Mouse (Mus musculus): ENCODE measurements around the gene Tmem26.
A peak's percentile ranks its signal among the peaks of the same experiment; 100 is the strongest.

Tmem26 gene

DNA sequence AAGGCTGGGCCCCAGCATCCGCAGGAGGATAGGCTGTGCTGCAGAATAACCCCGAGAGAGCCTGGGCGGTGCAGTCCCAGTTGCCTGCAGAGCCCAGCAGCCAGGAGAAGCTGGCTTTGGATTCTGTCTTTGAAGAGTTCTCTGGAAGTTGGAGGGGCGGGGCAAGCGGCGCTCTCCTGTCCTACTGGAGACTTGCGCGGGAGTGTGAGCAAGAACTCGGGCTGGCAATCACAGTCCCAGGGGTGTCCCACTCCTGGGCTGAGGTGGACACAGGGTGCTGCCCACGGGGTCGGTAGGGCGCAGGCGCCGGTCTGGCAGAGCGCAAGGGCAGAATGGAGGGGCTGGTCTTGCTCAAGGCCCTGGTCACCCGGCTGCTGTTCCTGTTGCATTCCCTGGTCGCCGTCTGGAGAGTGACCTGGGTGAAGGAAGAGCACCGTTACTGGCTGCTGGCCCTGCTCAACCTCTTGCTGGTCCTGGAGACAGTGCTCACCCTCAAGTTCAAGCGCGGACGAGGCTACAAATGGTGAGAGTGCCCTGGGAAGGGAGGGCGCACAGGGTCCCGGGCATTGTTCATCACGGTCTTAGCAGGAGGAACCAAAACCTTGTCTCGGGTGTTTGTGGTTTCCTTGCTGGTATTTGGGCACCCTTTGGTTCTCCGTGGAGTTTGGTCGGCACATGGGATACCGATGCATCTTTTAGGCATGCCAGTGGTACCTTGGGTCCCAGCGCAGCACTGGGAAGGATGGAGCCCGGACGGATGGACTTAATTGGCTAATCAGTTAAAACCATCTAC is at the start of gene Tmem26:
Gene Tmem26 (plus strand): TSS at position 79 of the 793 bp plus-strand sequence.
- DNase-seq (ENCODE audit: low read depth, low spot score), result peak; percentile 54
- H3K27me3 ChIP-seq (ENCODE audit: control insufficient read depth, insufficient read depth, low read length, poor library complexity, severe bottlenecking), result no peaks in the 10 kb centered on the region
- no peaks in the 10 kb centered on the region for H3K36me3 ChIP-seq (ENCODE audit: control insufficient read depth, insufficient read depth, low read length, poor library complexity, severe bottlenecking)

DNA sequence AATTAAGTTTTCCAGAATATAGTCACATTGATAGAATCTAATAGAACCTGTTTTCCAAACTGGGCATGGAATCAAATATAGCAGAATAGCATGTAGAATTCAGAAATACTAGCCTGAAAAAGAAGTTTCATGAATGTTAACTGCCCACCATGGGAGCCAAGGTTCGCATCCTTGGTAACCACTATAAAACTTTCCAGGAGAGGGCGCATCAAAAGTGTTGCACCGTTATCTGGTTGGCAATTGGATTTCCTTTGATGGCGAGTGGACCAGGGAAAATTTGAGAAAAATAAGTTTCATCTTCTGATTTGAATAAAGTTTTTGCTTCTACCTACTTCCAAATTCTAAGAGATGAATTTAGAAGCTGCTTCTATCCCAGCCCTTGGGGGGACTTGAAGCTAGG is 44.8 kb upstream of the Tmem26 start:
- DNase-seq (ENCODE audit: low read depth, low spot score), result peak; percentile 31
- Histone ChIP-seq H3K27me3 (ENCODE audit: control insufficient read depth, insufficient read depth, low read length, poor library complexity, severe bottlenecking) (no peaks in the 10 kb centered on the region), H3K36me3 (ENCODE audit: control insufficient read depth, insufficient read depth, low read length, poor library complexity, severe bottlenecking) (no peaks in the 10 kb centered on the region)

DNA sequence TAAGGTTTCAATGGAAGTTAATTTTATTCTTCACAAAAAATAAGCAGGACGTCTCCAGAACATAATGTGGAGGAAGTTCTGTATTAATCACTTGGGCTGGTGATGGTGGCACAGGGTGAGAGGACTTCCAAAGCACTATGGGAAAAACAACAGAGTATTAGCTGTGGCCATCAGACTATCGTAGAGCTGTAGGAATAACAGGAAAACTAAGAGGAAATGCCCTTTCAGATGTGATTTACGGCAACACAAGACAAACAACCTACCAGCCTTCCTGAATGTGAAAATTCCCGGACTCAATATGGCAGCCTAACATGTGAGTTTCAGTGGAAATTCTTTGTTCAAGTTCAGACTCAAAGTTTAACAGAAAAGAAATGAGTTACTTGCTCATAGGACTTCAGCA is 42.2 kb upstream of the Tmem26 start:
- H3K36me3 ChIP-seq (ENCODE audit: control insufficient read depth, insufficient read depth, low read length, poor library complexity, severe bottlenecking), result no peaks in the 10 kb centered on the region
- H3K27me3 ChIP-seq (ENCODE audit: control insufficient read depth, insufficient read depth, low read length, poor library complexity, severe bottlenecking), result no peaks in the 10 kb centered on the region
- no peak for DNase-seq (ENCODE audit: low read depth, low spot score)

DNA sequence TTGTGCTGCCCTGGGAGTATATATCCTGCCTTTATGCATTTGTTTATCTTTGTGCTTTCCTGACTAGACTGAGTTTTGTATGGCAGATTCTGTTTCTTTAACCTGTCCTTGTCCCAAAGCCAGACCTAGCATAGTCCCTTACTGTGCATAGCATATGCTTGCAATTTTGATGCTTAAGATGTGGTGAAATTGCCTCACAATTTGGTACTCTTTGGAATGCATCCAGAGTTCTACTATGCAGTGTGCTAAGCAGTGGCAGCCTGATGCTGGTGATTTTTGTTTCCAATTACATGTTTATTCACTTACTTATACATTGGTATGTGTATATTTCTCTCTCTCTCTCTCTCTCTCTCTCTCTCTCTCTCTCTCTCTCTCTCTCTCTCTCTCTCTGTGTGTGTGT is 37.9 kb upstream of the Tmem26 start:
- DNase-seq (ENCODE audit: low read depth, low spot score), result no peak
- Histone ChIP-seq H3K36me3 (ENCODE audit: control insufficient read depth, insufficient read depth, low read length, poor library complexity, severe bottlenecking) (no peaks in the 10 kb centered on the region), H3K27me3 (ENCODE audit: control insufficient read depth, insufficient read depth, low read length, poor library complexity, severe bottlenecking) (no peaks in the 10 kb centered on the region)

DNA sequence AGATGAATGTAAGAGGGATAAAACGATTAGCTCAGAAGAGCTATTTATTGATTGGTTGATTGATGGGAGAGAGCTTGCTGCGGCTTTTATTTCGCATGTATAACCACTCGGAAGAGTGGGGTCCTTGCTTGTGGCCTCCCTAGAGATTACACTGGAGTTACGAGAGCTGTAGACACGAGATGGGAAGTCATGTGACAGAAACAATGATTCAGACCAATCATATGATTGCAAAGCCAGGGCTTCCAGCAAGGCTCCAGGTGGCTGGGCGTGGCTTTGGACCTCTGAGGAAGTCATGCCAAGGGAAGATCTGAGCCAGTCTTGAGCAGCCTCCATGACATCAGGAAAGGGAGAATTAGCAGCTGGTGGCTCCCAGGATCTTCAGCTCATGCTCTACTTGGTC is 32.3 kb upstream of the Tmem26 start:
- Histone ChIP-seq H3K36me3 (ENCODE audit: control insufficient read depth, insufficient read depth, low read length, poor library complexity, severe bottlenecking) (no peaks in the 10 kb centered on the region), H3K27me3 (ENCODE audit: control insufficient read depth, insufficient read depth, low read length, poor library complexity, severe bottlenecking) (no peaks in the 10 kb centered on the region)
- no peak for DNase-seq (ENCODE audit: low read depth, low spot score)

DNA sequence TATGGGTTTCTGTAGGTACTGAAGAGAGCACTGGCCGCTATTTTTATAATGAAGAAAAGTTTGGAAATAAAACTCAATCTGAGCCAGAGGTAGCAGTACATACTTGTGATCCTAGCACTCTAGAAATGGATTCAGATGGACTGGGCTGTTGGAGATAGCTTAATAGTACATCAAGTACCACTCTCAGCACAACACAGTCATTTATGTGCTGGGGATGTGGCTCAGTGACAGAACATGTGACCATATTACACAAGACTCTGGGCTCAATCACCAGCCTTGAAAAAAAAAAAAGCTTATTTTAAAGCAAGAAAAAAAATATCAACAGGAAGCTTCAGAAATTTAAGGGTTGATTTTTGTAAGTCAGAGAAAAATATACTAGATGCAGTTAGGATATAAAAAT is 31.0 kb upstream of the Tmem26 start:
- no peak for DNase-seq (ENCODE audit: low read depth, low spot score)
- Histone ChIP-seq H3K27me3 (ENCODE audit: control insufficient read depth, insufficient read depth, low read length, poor library complexity, severe bottlenecking) (no peaks in the 10 kb centered on the region), H3K36me3 (ENCODE audit: control insufficient read depth, insufficient read depth, low read length, poor library complexity, severe bottlenecking) (no peaks in the 10 kb centered on the region)

DNA sequence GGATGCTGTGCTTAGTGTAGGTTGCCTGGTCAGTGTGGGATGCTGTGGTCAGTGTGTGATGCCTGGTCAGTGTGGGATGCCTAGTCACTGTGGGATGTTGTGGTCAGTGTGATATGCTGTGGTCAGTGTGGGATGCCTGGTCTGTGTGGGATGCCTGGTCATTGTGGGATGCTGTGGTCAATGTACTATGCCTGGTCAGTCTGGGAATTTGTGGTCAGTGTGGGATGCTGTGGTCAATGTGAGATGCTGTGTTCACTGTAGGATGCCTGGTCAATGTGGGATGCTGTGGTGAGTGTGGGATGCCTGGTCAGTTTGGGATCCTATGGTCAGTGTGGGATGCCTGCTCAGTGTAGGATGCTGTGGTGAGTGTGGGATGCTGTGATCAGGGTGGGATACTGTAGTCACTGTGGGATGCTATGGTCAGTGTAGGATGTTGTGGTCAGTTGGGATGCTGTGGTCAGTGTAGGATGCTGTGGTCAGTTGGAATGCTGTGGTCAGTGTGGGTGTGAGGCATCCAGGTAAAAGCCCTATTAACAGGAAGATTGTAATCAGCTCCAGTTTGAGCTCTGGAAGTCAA is 27.6 kb upstream of the Tmem26 start:
- Histone ChIP-seq H3K36me3 (ENCODE audit: control insufficient read depth, insufficient read depth, low read length, poor library complexity, severe bottlenecking) (no peaks in the 10 kb centered on the region), H3K27me3 (ENCODE audit: control insufficient read depth, insufficient read depth, low read length, poor library complexity, severe bottlenecking) (no peaks in the 10 kb centered on the region)
- DNase-seq (ENCODE audit: low read depth, low spot score), result no peak

DNA sequence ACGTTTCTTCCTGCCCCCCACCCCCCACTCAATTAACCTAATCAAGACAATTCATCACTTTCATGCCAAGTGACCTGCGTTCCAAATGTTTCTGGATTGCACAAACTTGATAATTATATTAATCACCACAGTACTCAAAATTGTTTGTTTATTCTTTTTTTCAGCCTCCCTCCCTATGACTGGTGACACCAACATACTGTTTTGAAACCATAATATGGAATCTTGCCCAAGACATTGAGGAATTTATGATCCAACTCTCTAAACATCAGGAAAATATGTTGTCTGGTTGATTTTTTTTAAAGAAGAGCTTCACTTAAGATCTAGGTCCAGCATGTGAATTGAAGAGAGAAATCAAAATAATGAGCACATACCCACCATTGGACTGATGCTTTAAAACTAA is 19.2 kb upstream of the Tmem26 start:
- no peak for DNase-seq (ENCODE audit: low read depth, low spot score)
- H3K27me3 ChIP-seq (ENCODE audit: control insufficient read depth, insufficient read depth, low read length, poor library complexity, severe bottlenecking), result no peaks in the 10 kb centered on the region
- H3K36me3 ChIP-seq (ENCODE audit: control insufficient read depth, insufficient read depth, low read length, poor library complexity, severe bottlenecking), result no peaks in the 10 kb centered on the region

DNA sequence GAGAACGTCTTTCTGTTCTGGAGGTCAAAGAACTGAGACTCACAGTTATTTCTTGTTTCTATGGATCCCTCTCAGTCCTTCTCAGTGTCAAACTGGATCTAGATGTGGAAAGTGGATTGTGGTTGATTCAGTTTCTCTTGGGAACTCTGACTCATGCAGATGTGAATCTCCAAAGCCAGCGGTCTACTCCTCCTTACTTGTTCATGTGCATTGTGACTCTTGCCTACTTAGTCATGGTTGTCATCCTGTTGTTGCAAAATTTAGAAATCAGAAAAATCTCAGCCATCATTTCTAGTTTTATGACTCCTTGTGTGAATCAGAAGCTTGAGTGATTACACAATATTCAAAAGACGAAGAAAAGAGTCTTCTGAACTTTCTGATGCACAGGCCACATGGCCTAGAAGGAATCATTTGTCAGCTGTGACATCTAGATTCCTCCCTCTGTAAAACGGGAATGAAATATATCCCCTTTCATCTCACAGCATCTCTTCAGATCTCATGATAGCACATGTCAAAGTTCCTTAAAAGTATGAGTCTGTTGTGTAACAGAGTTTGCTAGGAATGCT is 17.9 kb upstream of the Tmem26 start:
- Histone ChIP-seq H3K27me3 (ENCODE audit: control insufficient read depth, insufficient read depth, low read length, poor library complexity, severe bottlenecking) (no peaks in the 10 kb centered on the region), H3K36me3 (ENCODE audit: control insufficient read depth, insufficient read depth, low read length, poor library complexity, severe bottlenecking) (no peaks in the 10 kb centered on the region)
- DNase-seq (ENCODE audit: low read depth, low spot score), result no peak

DNA sequence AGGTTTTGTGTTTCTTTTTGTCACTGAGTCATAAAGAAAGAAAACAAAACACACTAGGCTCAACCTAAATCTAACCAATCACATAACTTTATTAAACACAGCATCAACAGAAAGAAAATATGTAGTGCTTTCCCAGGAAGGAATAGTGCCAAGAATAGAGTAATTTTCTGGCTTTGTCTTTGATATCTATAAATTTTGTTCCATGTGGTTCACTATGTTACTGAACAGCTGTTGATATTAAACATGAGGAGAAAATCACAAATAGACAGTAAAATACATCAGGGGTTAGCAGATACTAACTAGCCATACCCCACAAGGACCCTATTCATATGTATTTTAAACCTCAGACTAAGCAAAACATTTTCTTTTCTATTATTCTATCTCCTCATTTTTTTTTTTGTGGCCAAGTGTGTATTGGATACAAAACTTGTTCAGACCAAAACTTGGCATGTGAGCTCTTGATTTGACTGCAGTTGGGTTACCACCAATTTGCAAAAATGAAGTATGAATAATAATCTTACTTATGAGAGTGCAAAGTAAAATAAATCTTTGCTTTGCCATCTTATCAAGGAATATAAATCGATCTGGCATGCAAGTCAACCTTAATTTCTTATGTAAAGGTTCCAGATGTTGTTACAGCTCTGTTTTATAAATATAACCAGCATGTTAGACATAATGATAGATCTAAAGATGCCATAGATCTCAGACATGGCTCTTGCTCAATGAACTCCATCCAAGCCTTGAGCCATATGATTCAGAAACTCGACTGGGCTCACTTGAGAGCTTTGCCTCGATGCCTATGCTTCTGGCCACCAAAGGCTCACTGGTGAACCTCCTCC is 16.2 kb upstream of the Tmem26 start:
- Histone ChIP-seq H3K36me3 (ENCODE audit: control insufficient read depth, insufficient read depth, low read length, poor library complexity, severe bottlenecking) (no peaks in the 10 kb centered on the region), H3K27me3 (ENCODE audit: control insufficient read depth, insufficient read depth, low read length, poor library complexity, severe bottlenecking) (no peaks in the 10 kb centered on the region)
- no peak for DNase-seq (ENCODE audit: low read depth, low spot score)

DNA sequence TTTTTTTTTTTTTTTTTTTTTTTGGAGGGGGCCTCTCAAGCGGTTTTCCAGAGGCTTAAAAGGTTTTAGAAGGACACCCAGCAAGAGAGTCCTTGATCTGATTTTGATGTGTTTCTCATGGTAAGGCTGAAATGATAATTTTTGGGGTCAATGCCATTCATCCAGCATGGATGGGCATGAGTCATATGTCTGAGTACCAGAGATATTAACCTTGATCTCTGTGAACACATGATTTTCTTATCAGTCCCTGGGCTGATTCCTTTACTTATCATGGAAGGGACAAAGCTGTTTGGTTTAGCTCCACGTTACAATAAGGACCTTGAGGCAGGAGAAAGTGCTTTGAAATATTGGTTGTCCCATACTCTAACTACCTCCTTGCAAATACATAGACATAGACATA is 10.5 kb upstream of the Tmem26 start:
- H3K27me3 ChIP-seq (ENCODE audit: control insufficient read depth, insufficient read depth, low read length, poor library complexity, severe bottlenecking), result no peaks in the 10 kb centered on the region
- H3K36me3 ChIP-seq (ENCODE audit: control insufficient read depth, insufficient read depth, low read length, poor library complexity, severe bottlenecking), result no peaks in the 10 kb centered on the region
- DNase-seq (ENCODE audit: low read depth, low spot score), result no peak

DNA sequence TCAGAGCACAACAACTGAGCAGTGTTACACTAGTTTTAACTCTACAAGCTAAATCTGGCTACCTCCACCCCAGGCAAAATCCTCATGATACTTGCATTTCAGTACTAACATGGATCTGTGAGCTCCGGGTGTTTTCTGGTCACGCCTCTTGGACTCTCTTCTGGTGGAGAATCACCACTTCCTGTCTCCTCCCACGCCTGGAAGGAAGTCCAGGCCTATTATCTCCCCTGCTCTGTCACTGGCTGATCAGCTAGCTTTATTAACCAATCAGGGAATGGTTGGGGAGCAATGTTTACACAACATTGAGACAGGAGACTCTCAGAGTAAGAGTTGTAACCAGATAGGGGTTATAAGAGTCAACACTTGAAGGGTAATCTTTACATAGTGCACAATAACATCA is 9.1 kb upstream of the Tmem26 start:
- no peaks in the 10 kb centered on the region for H3K27me3 ChIP-seq (ENCODE audit: control insufficient read depth, insufficient read depth, low read length, poor library complexity, severe bottlenecking)
- no peaks in the 10 kb centered on the region for H3K36me3 ChIP-seq (ENCODE audit: control insufficient read depth, insufficient read depth, low read length, poor library complexity, severe bottlenecking)
- no peak for DNase-seq (ENCODE audit: low read depth, low spot score)

DNA sequence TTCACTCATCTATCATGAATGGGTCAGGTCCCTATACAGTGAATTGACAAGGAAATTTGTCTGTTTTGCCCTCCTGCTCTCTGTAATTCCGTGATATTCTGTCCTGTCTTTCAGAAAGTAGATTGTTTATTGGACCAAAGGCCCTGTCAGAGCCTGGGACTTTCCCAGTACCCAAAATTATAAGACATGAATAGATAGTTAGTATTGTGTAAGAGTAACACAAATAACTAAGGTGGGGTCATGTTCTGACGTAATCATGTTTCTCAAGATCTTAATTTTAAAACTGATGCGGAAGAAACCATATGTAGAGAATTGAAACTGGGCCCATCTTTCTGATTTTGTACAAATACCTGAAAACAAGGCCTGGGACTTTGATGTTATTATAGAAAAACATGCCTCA is 8.1 kb upstream of the Tmem26 start:
- no peak for DNase-seq (ENCODE audit: low read depth, low spot score)
- H3K27me3 ChIP-seq (ENCODE audit: control insufficient read depth, insufficient read depth, low read length, poor library complexity, severe bottlenecking), result no peaks in the 10 kb centered on the region
- no peaks in the 10 kb centered on the region for H3K36me3 ChIP-seq (ENCODE audit: control insufficient read depth, insufficient read depth, low read length, poor library complexity, severe bottlenecking)

DNA sequence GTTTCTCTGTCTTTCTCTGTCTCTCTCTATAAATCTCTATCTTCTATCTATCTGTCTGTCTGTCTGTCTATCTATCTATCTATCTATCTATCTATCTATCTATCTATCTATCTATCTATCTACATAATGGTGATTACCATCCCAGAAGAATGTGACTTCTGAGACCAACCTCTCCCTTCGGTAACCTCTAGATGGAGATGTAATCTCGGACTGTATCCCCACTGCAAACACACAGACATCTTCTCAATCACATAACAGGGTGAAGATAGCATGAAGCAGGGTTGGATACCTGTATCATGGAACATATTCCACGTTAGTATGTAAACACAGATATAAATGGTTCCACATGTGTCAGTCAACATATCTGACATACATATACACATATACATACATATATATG is 5.1 kb upstream of the Tmem26 start:
- Histone ChIP-seq H3K27me3 (ENCODE audit: control insufficient read depth, insufficient read depth, low read length, poor library complexity, severe bottlenecking) (no peaks in the 10 kb centered on the region), H3K36me3 (ENCODE audit: control insufficient read depth, insufficient read depth, low read length, poor library complexity, severe bottlenecking) (no peaks in the 10 kb centered on the region)
- no peak for DNase-seq (ENCODE audit: low read depth, low spot score)

DNA sequence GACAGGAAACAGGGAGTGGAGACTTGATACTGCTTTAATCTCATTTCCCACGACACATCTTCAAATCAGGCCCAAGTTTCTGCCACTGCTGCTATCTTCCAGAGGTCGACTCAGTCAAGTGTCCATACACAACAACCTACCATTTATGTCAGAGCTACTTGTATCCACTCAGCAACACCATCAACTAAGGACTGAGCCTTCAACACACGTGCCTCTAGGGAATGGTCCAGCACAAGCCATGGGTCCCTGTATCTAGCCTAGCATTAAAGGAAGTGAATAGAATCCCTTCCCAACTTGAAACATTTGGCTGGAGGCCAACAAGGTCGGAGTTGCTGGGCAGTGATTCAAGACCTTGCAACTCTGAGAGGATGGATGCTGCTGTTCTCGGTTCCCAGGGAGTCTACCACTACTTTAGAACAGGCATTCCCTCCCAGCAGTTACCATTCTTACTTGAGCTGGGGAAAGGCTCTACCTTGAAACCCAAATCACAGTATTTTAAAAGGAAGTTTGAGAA is 2.5 kb upstream of the Tmem26 start:
- H3K27me3 ChIP-seq (ENCODE audit: control insufficient read depth, insufficient read depth, low read length, poor library complexity, severe bottlenecking), result no peaks in the 10 kb centered on the region
- no peak for DNase-seq (ENCODE audit: low read depth, low spot score)

More for the DNA sequence above, 2.5 kb upstream of the Tmem26 start:
- no peaks in the 10 kb centered on the region for H3K36me3 ChIP-seq (ENCODE audit: control insufficient read depth, insufficient read depth, low read length, poor library complexity, severe bottlenecking)

All from splenic B cell, adult 2 months (primary cell).